Mouse (Mus musculus) fibroblast of lung, adult 2 months (primary cell): ENCODE results near the gene Gabpb2.
"Not testable (repeated sequence)": the region's sequence is repeated elsewhere in the genome, so short reads cannot be mapped to it uniquely, and the experiment has no call there.

Experiments used
- DNase-seq: peaks from one replicate; pipeline ENCODE4 v3.0.0-alpha.2; 2011; ENCODE audit warnings: low read depth

Gene Gabpb2

DNA sequence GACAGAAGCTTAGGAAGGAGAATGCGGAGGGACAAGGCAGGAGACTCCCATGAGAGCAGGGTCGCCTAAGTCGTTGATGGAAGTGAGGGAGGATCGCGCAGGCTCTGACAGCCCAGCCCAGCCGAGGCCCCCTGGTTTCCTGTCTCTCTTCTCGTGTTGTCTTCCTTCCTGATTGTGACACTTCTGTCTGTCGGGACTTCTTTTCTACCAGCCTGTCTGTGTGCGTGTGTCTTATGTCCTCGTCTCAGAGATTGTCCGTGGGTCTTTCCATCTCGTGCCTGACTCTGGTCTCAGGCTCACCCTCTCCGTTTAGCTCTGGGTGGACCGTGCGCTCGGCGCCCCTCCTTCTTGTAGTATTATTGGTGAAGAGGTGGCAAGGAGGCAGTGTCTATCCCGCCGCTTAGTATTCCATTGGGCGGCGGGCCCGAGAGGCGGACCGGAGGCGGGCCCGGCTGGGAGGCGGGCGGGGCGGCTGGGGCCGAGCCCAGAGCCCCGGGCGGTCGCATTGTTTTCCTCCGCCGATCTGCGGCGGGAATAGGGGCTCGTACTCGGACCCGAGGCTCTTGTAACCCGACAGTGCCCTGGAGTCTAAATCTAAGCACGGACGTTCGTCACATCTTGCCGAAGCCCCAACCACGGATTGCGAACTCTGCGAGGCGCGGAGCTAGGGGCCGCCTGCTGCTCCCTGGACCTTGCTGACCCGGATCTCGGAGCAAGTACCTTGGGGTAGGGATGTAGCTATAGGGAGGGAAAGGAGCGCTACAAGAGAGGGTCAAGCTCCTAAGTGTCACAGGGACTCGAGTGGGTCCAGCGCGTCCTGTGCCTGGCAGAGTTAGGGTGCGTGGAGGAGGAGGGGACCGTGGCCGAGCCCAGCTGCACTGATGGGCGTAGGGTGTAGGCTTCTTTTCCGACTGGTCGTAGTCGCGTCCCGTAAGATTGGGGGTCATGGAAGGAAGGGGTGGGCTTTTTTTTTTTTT, 57.4 kb downstream of the Gabpb2 start, which contains the start of gene Sema6c:
Gene Sema6c (plus strand): TSS at position 471 of the 977 bp plus-strand sequence.
- DNase-seq: peak; percentile 57

GRCm38 (mm10) chr3:95159511-95159986, 58.2 kb downstream of the Gabpb2 start:
- no peak for DNase-seq

- DNase-seq: no peak
These were observed 63.8 kb downstream of the Gabpb2 start for GRCm38 (mm10) chr3:95153874-95154273.

- no peak for DNase-seq
These were observed 69.8 kb downstream of the Gabpb2 start for GRCm38 (mm10) chr3:95147924-95148323.

DNA sequence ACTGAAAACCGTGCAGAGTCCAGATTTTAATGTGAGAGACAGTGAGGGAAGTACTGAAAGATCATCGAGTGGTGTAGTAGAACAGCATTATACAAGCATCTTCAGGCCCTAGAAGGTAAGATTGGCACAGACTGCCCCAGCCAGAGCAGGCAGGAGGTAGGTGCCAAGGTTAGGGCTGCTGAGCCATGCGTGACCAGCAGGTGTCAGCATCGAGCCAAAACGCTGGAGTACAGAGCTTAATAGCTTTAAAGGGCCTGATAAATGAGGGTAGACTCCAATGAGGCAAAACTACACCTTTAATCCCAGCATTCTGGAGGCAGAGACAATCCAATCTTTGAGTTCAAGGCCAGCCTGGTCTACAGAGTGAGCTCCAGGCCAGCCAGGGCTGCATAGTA, 75.1 kb downstream of the Gabpb2 start:
- DNase-seq: peak; percentile 64

GRCm38 (mm10) chr3:95141952-95142616, 75.6 kb downstream of the Gabpb2 start, which contains the start of gene Tnfaip8l2:
TSS of gene Tnfaip8l2 (minus strand) at chr3:95142360.
- DNase-seq: no peak

GRCm38 (mm10) chr3:95141474-95141873, 76.2 kb downstream of the Gabpb2 start:
- DNase-seq: no peak

GRCm38 (mm10) chr3:95140795-95141194, 76.9 kb downstream of the Gabpb2 start:
- no peak for DNase-seq

DNA sequence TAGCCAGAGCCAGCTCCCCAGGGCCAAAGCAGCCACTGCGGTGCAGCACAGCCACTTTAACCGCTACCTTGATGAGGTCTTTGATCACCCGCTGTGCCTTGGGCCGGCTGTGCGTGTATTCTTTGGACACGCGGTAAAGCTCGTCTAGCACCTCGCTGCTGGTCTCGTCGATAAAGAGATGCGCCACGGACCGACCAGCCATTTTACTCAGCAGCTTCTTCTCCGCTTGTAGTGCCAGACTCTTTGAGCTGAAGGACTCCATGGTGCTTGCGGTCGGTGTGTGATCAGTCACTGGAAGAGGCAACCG, 77.5 kb downstream of the Gabpb2 start:
- DNase-seq: no peak

DNA sequence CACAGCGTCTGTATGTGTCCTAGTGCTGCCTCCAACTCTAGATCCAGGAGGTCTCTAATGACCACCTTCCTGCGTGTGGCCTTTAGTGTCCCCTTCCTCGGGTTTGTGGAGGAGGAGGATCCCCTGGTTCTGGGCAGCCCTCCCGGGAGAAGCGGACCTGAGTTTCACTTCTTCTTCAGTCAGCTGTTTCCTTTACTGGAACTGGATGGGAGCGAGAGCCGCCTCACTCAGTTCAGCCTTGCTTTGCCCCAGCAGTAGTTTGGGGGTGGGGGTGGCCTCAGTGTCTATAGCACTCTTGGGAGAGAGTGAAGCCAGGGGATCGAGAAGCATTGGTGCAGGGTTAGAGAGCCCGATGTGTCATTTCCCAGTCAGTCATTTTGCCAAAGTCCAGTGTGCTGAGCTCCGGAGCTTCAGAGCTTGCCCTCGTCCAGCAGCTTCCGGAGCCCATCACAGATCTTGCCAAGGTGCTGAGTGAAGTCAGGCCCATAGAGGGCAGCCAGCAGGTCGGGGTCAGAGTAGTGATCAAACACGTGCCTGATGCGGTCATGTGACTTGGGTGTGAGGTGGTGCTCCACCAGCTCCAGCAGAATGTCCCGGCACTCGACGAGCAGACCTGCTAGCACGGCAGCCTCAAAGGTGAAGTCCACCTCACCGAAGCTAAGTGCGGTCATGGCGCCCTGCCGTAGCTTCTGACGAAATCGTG, 78.0 kb downstream of the Gabpb2 start:
- DNase-seq: no peak

DNA sequence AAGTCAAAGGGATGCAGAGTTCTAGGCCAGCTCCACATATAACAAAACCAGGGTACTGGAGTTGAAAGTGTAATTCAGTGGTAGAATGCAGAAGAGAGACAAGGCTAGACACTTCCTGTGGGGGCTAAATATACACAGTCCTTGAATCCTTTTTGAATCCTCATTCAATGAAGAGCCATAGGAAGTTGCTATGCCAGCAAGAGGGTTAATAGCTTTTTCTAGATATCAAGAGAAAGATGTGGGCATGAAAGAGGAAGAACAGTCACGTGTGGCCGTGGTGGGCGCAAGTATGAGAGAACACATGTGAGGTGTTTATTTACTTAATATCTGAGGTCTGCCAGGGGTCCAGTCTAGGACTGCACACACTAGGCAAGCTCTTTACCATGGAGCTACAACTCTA, 81.4 kb downstream of the Gabpb2 start:
- no peak for DNase-seq

DNA sequence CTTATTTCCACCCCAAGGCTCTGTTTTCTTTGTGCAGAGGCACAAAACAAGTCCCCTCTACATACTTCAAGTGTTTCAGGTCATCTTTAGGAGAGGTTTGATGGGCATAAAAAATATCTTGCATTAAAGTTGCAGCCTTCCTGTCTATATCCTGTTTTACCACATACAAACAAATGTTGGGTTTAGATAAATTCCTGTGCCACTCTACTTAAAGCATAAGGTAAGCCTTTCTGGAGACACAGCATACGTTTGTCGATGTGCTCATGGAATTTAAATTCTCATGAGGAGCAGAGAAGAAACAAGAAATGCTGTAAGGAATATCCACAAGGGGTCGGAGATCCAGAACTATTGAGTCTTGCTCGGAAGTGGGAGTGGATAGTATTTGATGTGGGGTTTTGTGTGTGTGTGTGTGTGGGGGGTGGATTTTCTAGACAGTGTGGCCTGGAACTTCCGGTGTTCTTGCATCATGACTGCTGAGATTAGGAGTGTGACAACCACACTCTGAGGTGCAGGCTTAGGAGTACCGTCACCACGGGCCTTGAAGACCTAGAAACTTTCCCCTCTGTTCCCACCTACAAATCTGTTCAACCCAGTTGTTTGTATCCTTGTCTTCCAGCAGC, 82.2 kb downstream of the Gabpb2 start:
- DNase-seq: no peak

GRCm38 (mm10) chr3:95135023-95135422, 82.7 kb downstream of the Gabpb2 start:
- no peak for DNase-seq

DNA sequence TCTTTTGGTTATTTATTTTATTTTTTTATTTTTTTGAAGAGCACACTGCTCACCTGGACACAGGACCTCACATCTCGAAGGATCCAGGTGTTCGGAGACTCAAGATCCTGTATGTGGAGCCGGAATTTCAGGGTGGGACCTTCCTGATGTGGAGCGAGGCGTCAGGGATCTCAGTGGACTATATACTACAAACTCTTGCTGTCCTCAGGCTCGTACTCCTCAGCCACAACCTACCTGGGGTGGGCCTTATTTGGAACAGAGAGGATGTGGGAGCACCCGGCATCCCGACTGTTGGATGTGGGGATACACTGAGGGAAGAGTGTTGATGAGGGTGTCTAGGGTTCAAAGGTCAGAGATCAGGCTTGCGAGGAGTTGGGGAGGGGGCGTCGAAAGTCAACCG, 83.6 kb downstream of the Gabpb2 start:
- not testable (repeated sequence) for DNase-seq

GRCm38 (mm10) chr3:95133680-95134101, 84.0 kb downstream of the Gabpb2 start, which contains the start of the genes Scnm1 and Lysmd1:
TSS of gene Scnm1 (minus strand) at chr3:95134011.
TSS of gene Lysmd1 (plus strand) at chr3:95134088.
- DNase-seq: peak; percentile 82

DNA sequence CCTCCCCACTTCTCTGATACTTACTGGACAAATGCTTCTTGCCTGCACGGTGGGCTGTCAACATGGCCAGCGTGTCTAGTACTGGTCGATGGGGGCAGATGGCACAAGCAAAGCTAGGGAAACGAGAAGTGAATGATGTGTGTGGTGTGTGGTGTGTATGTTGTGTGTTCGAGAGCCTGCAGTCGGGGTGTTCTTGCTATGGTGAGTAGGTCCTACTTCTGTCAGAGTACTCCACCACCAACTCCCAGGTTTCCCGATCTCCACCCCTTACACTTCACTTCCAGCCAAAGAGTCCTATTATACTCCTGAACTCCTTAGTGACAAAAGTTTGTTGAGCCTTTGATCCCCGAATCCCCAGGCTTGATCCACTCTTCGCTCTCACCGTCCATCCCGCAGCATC, 84.5 kb downstream of the Gabpb2 start:
- no peak for DNase-seq

- DNase-seq: not testable (repeated sequence)
These were observed 85.3 kb downstream of the Gabpb2 start for GRCm38 (mm10) chr3:95132389-95132788.
